Mouse (Mus musculus): ENCODE results near the gene Gm8906. TPM values are rescaled to one million over a fixed set of nuclear protein-coding genes. Genes with fewer than 3 reads are reported as not detected.
"Not testable (repeated sequence)": the region's sequence is repeated elsewhere in the genome, so short reads cannot be mapped to it uniquely, and the experiment has no call there.

Gm8906 gene
- not detected in 2 replicates for total RNA-seq (2021)
- long read RNA-seq, experiment 1: 0 reads
- long read RNA-seq, experiment 2: 0 reads

DNA sequence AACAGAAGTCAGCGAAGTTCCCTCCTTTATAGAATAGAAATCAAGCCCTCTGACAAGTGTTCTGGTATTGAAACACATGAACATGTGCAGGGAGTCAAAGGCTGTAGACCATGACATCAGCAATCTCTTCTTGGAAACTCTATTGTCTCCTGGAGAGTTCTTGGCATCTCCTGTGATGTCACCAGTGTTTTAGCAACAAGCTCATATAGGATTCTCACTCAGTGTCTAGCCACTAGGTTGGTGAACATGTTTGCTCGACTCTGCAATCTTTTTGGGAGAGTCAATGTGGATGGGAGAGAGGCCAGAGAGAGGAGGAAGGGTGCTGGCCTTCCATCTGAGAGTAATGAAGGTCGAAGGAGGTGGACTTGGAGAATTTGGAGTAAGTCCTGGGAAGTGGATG, at the start of gene Gm8906:
Gene Gm8906 (plus strand): TSS at position 301 of the 400 bp plus-strand sequence.
- DNase-seq: not testable (repeated sequence)

Other genes with a start within 250 kb of the Gm8906 start
- not detected in 2 replicates for gene Gm8890, start 246.7 kb upstream of the Gm8906 start, total RNA-seq (2021)
- not detected in 2 replicates for gene Speer1, start 161.2 kb upstream of the Gm8906 start, total RNA-seq (2021)
- not detected in 2 replicates for gene Gm8897, start 86.3 kb upstream of the Gm8906 start, total RNA-seq (2021)
- not detected in 2 replicates for gene Gm6460, start 92.2 kb downstream of the Gm8906 start, total RNA-seq (2021)
- gene Gm8922, start 179.3 kb downstream of the Gm8906 start, total RNA-seq (2021): not detected in 2 replicates

Data from adrenal gland, postnatal 14 days (tissue).